Mouse (Mus musculus) myocyte (in vitro differentiated cells): ENCODE measurements around the gene Macrod1.

Experiments
- E2F4 ChIP-seq: IDR thresholded peaks from one replicate; pipeline ENCODE4 v1.6.1; 2011; ENCODE audit warnings: mild to moderate bottlenecking, control low read depth, moderate library complexity; ENCODE audit not compliant: insufficient read depth
- MAX ChIP-seq: IDR thresholded peaks from one replicate; pipeline ENCODE4 v1.6.1; 2011; ENCODE audit warnings: low read depth, mild to moderate bottlenecking, control low read depth
- MYOD1 ChIP-seq, 3 experiments: IDR thresholded peaks; one replicate each; pipeline ENCODE4 v1.6.1; 2011; ENCODE audit warnings: control low read depth in 2 of 3, low read depth in 2 of 3, mild to moderate bottlenecking in 2 of 3, moderate library complexity in 1 of 3; ENCODE audit not compliant: insufficient read length in 2 of 3, control insufficient read depth in 1 of 3
- MYOG ChIP-seq, 3 experiments: IDR thresholded peaks; one replicate each; pipeline ENCODE4 v1.6.1; 2011; ENCODE audit warnings: control low read depth in 2 of 3, low read depth in 2 of 3, mild to moderate bottlenecking in 2 of 3; ENCODE audit not compliant: insufficient read length in 2 of 3, control insufficient read depth in 1 of 3, insufficient read depth in 1 of 3
- POLR2A ChIP-seq: IDR thresholded peaks from one replicate; pipeline ENCODE4 v1.6.1; 2011; ENCODE audit warnings: low read depth, mild to moderate bottlenecking, control low read depth, moderate library complexity; ENCODE audit not compliant: insufficient read length
- POLR2AphosphoS2 ChIP-seq: IDR thresholded peaks from one replicate; pipeline ENCODE4 v1.6.1; 2011; ENCODE audit warnings: low read depth, control low read depth; ENCODE audit not compliant: insufficient read length
- REST ChIP-seq: IDR thresholded peaks from one replicate; pipeline ENCODE4 v1.6.1; 2011; ENCODE audit warnings: mild to moderate bottlenecking, control low read depth, moderate library complexity; ENCODE audit not compliant: insufficient read depth, insufficient read length
- TCF12 ChIP-seq: IDR thresholded peaks from one replicate; pipeline ENCODE4 v1.6.1; 2011; ENCODE audit warnings: mild to moderate bottlenecking, control low read depth; ENCODE audit not compliant: poor library complexity, insufficient read depth, severe bottlenecking
- USF1 ChIP-seq: IDR thresholded peaks from one replicate; pipeline ENCODE4 v1.6.1; 2011; ENCODE audit warnings: low read depth, mild to moderate bottlenecking, control low read depth, moderate library complexity

GRCm38 (mm10) chr19:7153232-7153631, 96.6 kb downstream of the Macrod1 start:
- TF ChIP-seq POLR2A, result no peak
- TF ChIP-seq TCF12, result peak; percentile 73
- TF ChIP-seq REST, result no peak
- TF ChIP-seq USF1, result no peak
- no peak for TF ChIP-seq MAX
- no peak for TF ChIP-seq POLR2AphosphoS2
- peak; percentile 87 to 97 (median 92) for TF ChIP-seq MYOG (IDR thresholded peaks at IDR 0.05; ENCODE audit: control insufficient read depth in 1 of 3, insufficient read depth in 1 of 3, insufficient read length in 2 of 3, low read depth in 2 of 3)
- peak; percentile 63 to 94 (median 91) for TF ChIP-seq MYOD1 (IDR thresholded peaks at IDR 0.05; ENCODE audit: control insufficient read depth in 1 of 3, insufficient read length in 2 of 3, low read depth in 2 of 3)
- TF ChIP-seq E2F4, result no peak
